Mouse (Mus musculus): ENCODE measurements at regions not wholly inside any gene's neighbourhood (a gene's known extent, or its start where the extent isn't known, plus 50 kb on each side); places are given as distances from the start of the nearest gene placed in this dataset.

DNA sequence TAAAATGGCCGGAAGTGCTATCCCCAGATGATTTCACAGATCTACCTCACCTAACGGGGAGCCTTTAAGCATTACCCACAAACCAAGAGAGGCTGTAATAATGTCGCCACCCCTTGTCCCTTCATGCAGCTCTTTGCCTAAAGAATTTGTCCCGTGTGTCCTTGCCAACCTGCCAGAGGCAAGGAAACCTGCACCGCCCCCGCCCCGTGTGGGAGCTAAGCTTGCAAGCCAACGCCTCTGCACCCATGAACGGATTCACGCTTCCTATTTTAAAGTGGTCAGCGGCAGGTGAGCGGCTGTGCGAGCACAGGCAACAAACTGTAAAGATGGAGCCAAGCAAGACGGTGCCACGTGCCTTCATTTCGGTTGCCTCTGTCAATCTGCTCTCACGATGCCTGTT lies 63.1 kb downstream of the Gm11011 start:
- Histone ChIP-seq H3K36me3 (no peaks in the 10 kb centered on the region), H3K27ac (no peak overlapping the region), H3K4me3 (no peak overlapping the region), H3K4me1 (no peaks in the 10 kb centered on the region), H3K9me3 (no peaks in the 10 kb centered on the region), H3K27me3 (no peaks in the 10 kb centered on the region), H3K9ac (no peak overlapping the region), H3K4me2 (no peak overlapping the region)
- WGBS: 69% methylated on average over 17 of the region's 17 CpGs
- ATAC-seq (ENCODE audit: insufficient number of reproducible peaks, low FRiP score, low TSS enrichment, low read depth): no peak

GRCm38 (mm10) chr2:169519941-169520340 lies 67.6 kb downstream of the Gm11011 start:
- Histone ChIP-seq H3K4me3 (no peak overlapping the region), H3K4me2 (no peak overlapping the region), H3K4me1 (no peaks in the 10 kb centered on the region), H3K27ac (no peak overlapping the region), H3K9me3 (no peaks in the 10 kb centered on the region), H3K36me3 (no peaks in the 10 kb centered on the region), H3K27me3 (no peaks in the 10 kb centered on the region), H3K9ac (no peak overlapping the region)
- 71% methylated on average over 9 of the region's 9 CpGs for WGBS
- no peak for ATAC-seq (ENCODE audit: insufficient number of reproducible peaks, low FRiP score, low TSS enrichment, low read depth)

- H3K4me3 ChIP-seq: no peak overlapping the region
- H3K27me3 ChIP-seq: no peaks in the 10 kb centered on the region
- no peak overlapping the region for H3K4me2 ChIP-seq
- H3K27ac ChIP-seq: no peak overlapping the region
- no peaks in the 10 kb centered on the region for H3K9me3 ChIP-seq
- 75% methylated on average over 11 of the region's 11 CpGs for WGBS
- no peaks in the 10 kb centered on the region for H3K36me3 ChIP-seq
- H3K4me1 ChIP-seq: no peaks in the 10 kb centered on the region
- no peak for ATAC-seq (ENCODE audit: insufficient number of reproducible peaks, low FRiP score, low TSS enrichment, low read depth)
- no peak overlapping the region for H3K9ac ChIP-seq
These were observed 72.2 kb downstream of the Gm11011 start for GRCm38 (mm10) chr2:169515350-169515749.

- ATAC-seq (ENCODE audit: insufficient number of reproducible peaks, low FRiP score, low TSS enrichment, low read depth): no peak
- no peaks in the 10 kb centered on the region for H3K4me1 ChIP-seq
- no peaks in the 10 kb centered on the region for H3K27me3 ChIP-seq
- H3K4me2 ChIP-seq: no peak overlapping the region
- no peaks in the 10 kb centered on the region for H3K36me3 ChIP-seq
- H3K4me3 ChIP-seq: no peak overlapping the region
- 88% methylated on average over 2 of the region's 2 CpGs for WGBS
- H3K9ac ChIP-seq: no peak overlapping the region
- H3K9me3 ChIP-seq: no peaks in the 10 kb centered on the region
- H3K27ac ChIP-seq: no peak overlapping the region
These were observed 76.8 kb downstream of the Gm11011 start for GRCm38 (mm10) chr2:169510741-169511140.

DNA sequence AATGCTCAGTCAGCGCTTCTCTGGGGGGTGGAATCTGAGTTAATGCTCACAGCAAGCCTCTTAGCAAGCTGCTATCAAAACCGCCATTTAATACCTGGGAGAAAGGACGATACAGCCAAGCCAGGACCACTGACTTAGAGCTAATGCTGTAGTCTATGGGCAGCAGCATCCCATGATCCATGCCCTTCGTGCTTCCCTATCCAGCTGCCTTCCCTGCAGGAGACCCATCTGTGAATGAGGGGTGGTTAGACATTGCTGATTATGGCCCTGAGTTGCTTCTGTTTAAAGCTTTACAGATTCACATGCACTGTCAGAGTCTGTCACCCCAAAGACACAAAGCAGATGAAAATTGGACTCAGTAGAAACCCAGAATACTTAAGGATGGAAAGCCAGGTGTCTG lies 78.1 kb downstream of the Gm11011 start:
- ATAC-seq (ENCODE audit: insufficient number of reproducible peaks, low FRiP score, low TSS enrichment, low read depth): no peak
- no peaks in the 10 kb centered on the region for H3K4me1 ChIP-seq
- H3K4me3 ChIP-seq: no peak overlapping the region
- H3K27ac ChIP-seq: no peak overlapping the region
- WGBS: 80% methylated on average over 4 of the region's 4 CpGs
- H3K27me3 ChIP-seq: no peaks in the 10 kb centered on the region
- no peaks in the 10 kb centered on the region for H3K36me3 ChIP-seq
- no peak overlapping the region for H3K4me2 ChIP-seq
- no peak overlapping the region for H3K9ac ChIP-seq
- H3K9me3 ChIP-seq: no peaks in the 10 kb centered on the region

GRCm38 (mm10) chr2:169504416-169505057 lies 83.0 kb downstream of the Gm11011 start:
- Histone ChIP-seq H3K27me3 (no peaks in the 10 kb centered on the region), H3K36me3 (no peaks in the 10 kb centered on the region), H3K9ac (no peak overlapping the region), H3K9me3 (no peaks in the 10 kb centered on the region), H3K4me3 (no peak overlapping the region), H3K4me2 (no peak overlapping the region), H3K27ac (no peak overlapping the region), H3K4me1 (peaks cover 5% of the 10 kb centered on the region; the same call in 1 of the 2 replicates)
- 89% methylated on average over 11 of the region's 11 CpGs for WGBS
- no peak for ATAC-seq (ENCODE audit: insufficient number of reproducible peaks, low FRiP score, low TSS enrichment, low read depth)

- Histone ChIP-seq H3K4me1 (peaks cover 5% of the 10 kb centered on the region; the same call in 1 of the 2 replicates), H3K27me3 (no peaks in the 10 kb centered on the region), H3K9ac (no peak overlapping the region), H3K4me2 (no peak overlapping the region), H3K36me3 (no peaks in the 10 kb centered on the region), H3K9me3 (no peaks in the 10 kb centered on the region), H3K4me3 (no peak overlapping the region), H3K27ac (no peak overlapping the region)
- 76% methylated on average over 6 of the region's 6 CpGs for WGBS
- ATAC-seq (ENCODE audit: insufficient number of reproducible peaks, low FRiP score, low TSS enrichment, low read depth): no peak
These were observed 84.0 kb downstream of the Gm11011 start for GRCm38 (mm10) chr2:169503598-169503958.

- Histone ChIP-seq H3K4me2 (no peak overlapping the region), H3K27ac (no peak overlapping the region), H3K9me3 (no peaks in the 10 kb centered on the region), H3K9ac (no peak overlapping the region), H3K36me3 (no peaks in the 10 kb centered on the region), H3K27me3 (no peaks in the 10 kb centered on the region), H3K4me1 (peaks cover 5% of the 10 kb centered on the region; the same call in 1 of the 2 replicates), H3K4me3 (no peak overlapping the region)
- WGBS: 29% methylated on average over 19 of the region's 19 CpGs
- ATAC-seq (ENCODE audit: insufficient number of reproducible peaks, low FRiP score, low TSS enrichment, low read depth): no peak
These were observed 84.6 kb downstream of the Gm11011 start for GRCm38 (mm10) chr2:169502717-169503597.

DNA sequence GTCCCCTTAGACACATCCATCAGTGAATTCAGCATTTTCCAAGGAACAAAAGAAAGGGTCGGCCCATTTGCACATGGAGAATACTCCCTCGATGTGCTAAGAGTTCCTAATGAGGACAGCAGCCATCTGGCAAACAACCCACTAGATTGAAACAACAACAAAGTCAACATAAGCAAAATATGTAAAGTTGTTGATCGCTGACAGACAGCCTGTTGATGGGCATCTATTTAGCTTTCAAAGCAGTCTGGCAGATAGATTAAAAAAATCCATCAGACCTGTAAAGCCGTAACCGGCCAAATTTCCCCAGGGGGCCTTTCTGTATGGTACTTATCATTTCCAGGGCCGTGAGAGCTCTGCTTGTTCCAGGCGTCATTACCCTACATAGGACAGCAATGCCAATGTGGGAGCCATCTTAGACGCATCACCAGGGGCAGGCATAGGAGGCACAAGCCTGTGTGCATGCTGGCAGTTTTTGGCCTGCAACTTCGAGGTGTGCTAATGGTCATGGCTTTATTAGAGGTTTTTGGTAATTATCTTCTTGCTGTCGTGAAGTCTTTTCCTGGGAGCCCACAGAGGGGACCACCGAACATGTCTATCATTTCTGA lies 85.7 kb downstream of the Gm11011 start:
- no peak overlapping the region for H3K9ac ChIP-seq
- H3K4me2 ChIP-seq: no peak overlapping the region
- no peaks in the 10 kb centered on the region for H3K27me3 ChIP-seq
- 74% methylated on average over 11 of the region's 11 CpGs for WGBS
- H3K27ac ChIP-seq: no peak overlapping the region
- ATAC-seq (ENCODE audit: insufficient number of reproducible peaks, low FRiP score, low TSS enrichment, low read depth): no peak
- no peak overlapping the region for H3K4me3 ChIP-seq
- H3K9me3 ChIP-seq: no peaks in the 10 kb centered on the region
- peaks cover 5% of the 10 kb centered on the region; the same call in 1 of the 2 replicates for H3K4me1 ChIP-seq
- no peaks in the 10 kb centered on the region for H3K36me3 ChIP-seq

DNA sequence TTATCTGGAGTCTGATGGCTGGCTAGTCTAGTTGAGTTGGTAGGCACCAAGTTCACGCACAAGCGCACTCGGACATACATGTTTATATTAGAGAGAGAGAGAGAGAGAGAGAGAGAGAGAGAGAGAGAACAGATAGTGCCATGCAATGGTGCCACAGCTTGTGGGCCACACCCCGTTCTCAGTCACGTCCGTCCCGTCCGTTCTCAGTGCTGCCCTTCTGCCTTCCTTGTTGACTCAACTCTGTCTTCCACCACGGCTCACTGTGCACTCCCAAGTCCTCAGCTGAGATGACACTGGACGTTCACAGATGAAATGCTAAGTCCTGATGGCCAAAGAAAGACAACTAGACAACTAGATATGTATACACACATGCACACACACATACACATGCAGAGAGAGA lies 92.2 kb downstream of the Gm11011 start:
- H3K27ac ChIP-seq: no peak overlapping the region
- H3K27me3 ChIP-seq: no peaks in the 10 kb centered on the region
- H3K36me3 ChIP-seq: no peaks in the 10 kb centered on the region
- H3K9ac ChIP-seq: no peak overlapping the region
- H3K9me3 ChIP-seq: no peaks in the 10 kb centered on the region
- H3K4me3 ChIP-seq: no peak overlapping the region
- WGBS: 88% methylated on average over 10 of the region's 10 CpGs
- peaks cover 8% of the 10 kb centered on the region for H3K4me1 ChIP-seq
- no peak for ATAC-seq (ENCODE audit: insufficient number of reproducible peaks, low FRiP score, low TSS enrichment, low read depth)
- no peak overlapping the region for H3K4me2 ChIP-seq

- 51% methylated on average over 11 of the region's 11 CpGs for WGBS
- H3K27me3 ChIP-seq: no peaks in the 10 kb centered on the region
- peaks cover 8% of the 10 kb centered on the region for H3K4me1 ChIP-seq
- no peaks in the 10 kb centered on the region for H3K9me3 ChIP-seq
- no peak for ATAC-seq (ENCODE audit: insufficient number of reproducible peaks, low FRiP score, low TSS enrichment, low read depth)
- no peak overlapping the region for H3K9ac ChIP-seq
- H3K36me3 ChIP-seq: no peaks in the 10 kb centered on the region
- H3K4me3 ChIP-seq: no peak overlapping the region
- H3K4me2 ChIP-seq: no peak overlapping the region
- H3K27ac ChIP-seq: no peak overlapping the region
These were observed 92.8 kb downstream of the Gm11011 start for GRCm38 (mm10) chr2:169494503-169495311.

Measured in limb, embryonic 15.5 days (tissue).